ENCODE assay signal across 11 mouse cellular contexts in genomic region chr3:55348026-55348390, GRCm38 (mm10).
DNase-seq lines count a peak whose midpoint lies in the region; ATAC-seq lines count a peak whose summit lies in the region.
"Had no signal": no experiment of that assay in that cellular context is flagged by ENCODE, and none has a peak within 500 bp of the region (broad histone marks: within the 10 kb centered on the region; RNA-seq: fewer than 3 reads in every experiment).

No protein-coding gene starts in this region.

- no peak overlapping the region for H3K4me3 ChIP-seq in forebrain, embryonic 11.5 days (ENCODE audit: low read depth, low read length)
- peak overlapping the region; percentile 42; the same call in 1 of the 2 replicates for H3K4me3 ChIP-seq in midbrain, embryonic 10.5 days
- H3K4me3 ChIP-seq: limb, embryonic 13.5 days had no signal

- no peak for ATAC-seq in forebrain, embryonic 11.5 days (replicated peaks; ENCODE audit: low FRiP score)

- H3K27ac ChIP-seq in forebrain, embryonic 11.5 days (ENCODE audit: low read depth, low read length), result peak overlapping the region; percentile 37; the same call in 1 of the 2 replicates
- peak overlapping the region; percentile 78 for H3K27ac ChIP-seq in midbrain, embryonic 10.5 days (replicated peaks)
- H3K27ac ChIP-seq: limb, embryonic 13.5 days had no signal

- H3K4me2 ChIP-seq in forebrain, embryonic 11.5 days (ENCODE audit: low read depth, low read length, severe bottlenecking), result no peak overlapping the region; the same call in 1 of the 2 replicates
- H3K4me2 ChIP-seq: limb, embryonic 13.5 days had no signal

- DNase-seq in heart, adult 11 months, result peak; percentile 86
- DNase-seq in heart, postnatal 10 days, result no peak
- peak; percentile 42 for DNase-seq in MN1 (ENCODE audit: low spot score)
- DNase-seq in forebrain, embryonic 11.5 days (ENCODE audit: low spot score), result no peak
- no peak for DNase-seq in midbrain, embryonic 10.5 days (ENCODE audit: low spot score)
- no peak for DNase-seq in retina, postnatal 1 day
- DNase-seq in thymus, postnatal 10 days (ENCODE audit: low spot score in 2 of 2), result no peak
- DNase-seq in heart, postnatal 36 days, result no peak
- DNase-seq: kidney, postnatal 14 days; lung, postnatal 14 days had no signal

- H3K4me1 ChIP-seq in forebrain, embryonic 11.5 days (replicated peaks; ENCODE audit: control insufficient read depth, insufficient read depth, low read length), result peaks cover 27% of the 10 kb centered on the region
- H3K4me1 ChIP-seq in midbrain, embryonic 10.5 days, result peaks cover 64% of the 10 kb centered on the region

- no peak overlapping the region for H3K9ac ChIP-seq in forebrain, embryonic 11.5 days (ENCODE audit: low read length)
- H3K9ac ChIP-seq: limb, embryonic 13.5 days had no signal

- no peaks in the 10 kb centered on the region for H3K9me3 ChIP-seq in forebrain, embryonic 11.5 days (ENCODE audit: control insufficient read depth, low read length)
- no peaks in the 10 kb centered on the region for H3K9me3 ChIP-seq in midbrain, embryonic 10.5 days (replicated peaks)
- H3K9me3 ChIP-seq: limb, embryonic 13.5 days had no signal

- WGBS in forebrain, embryonic 11.5 days, result 83% methylated on average over 5 of the region's 5 CpGs
- WGBS in midbrain, embryonic 10.5 days, result 90% methylated on average over 5 of the region's 5 CpGs

- no peaks in the 10 kb centered on the region for H3K27me3 ChIP-seq in forebrain, embryonic 11.5 days (ENCODE audit: control insufficient read depth, insufficient read depth, low read length)
- no peaks in the 10 kb centered on the region for H3K27me3 ChIP-seq in midbrain, embryonic 10.5 days (ENCODE audit: low read depth, poor library complexity, severe bottlenecking)
- H3K27me3 ChIP-seq: limb, embryonic 13.5 days had no signal

- no peaks in the 10 kb centered on the region for H3K36me3 ChIP-seq in forebrain, embryonic 11.5 days (ENCODE audit: control insufficient read depth, insufficient read depth, low read length)
- H3K36me3 ChIP-seq in midbrain, embryonic 10.5 days, result no peaks in the 10 kb centered on the region
- H3K36me3 ChIP-seq: limb, embryonic 13.5 days had no signal

- intact Hi-C loops in heart, postnatal 10 days (cut with DNase I), result no loop called here
- intact Hi-C loops in heart, postnatal 36 days (cut with DNase I), result no loop called here

Comparison
In these comparisons a context has a peak if more than half of its experiments do, and no peak if none do; other contexts are left out.
1. DNase-seq: peak in heart, adult 11 months (single experiment) and MN1 (single experiment); none in heart, postnatal 10 days (0 of 2), forebrain, embryonic 11.5 days (single experiment), midbrain, embryonic 10.5 days (single experiment), retina, postnatal 1 day (single experiment), thymus, postnatal 10 days (0 of 2) and heart, postnatal 36 days (0 of 2).